Mouse (Mus musculus) adrenal gland, postnatal 10 days (tissue): ENCODE measurements at regions not wholly inside any gene's neighbourhood (a gene's known extent, or its start where the extent isn't known, plus 50 kb on each side); places are given as distances from the start of the nearest gene placed in this dataset.
A peak's percentile ranks its signal among the peaks of the same experiment; 100 is the strongest.
"Not testable (repeated sequence)": the region's sequence is repeated elsewhere in the genome, so short reads cannot be mapped to it uniquely, and the experiment has no call there.

Experiments
- DNase-seq: peaks from one replicate; pipeline ENCODE4 v3.0.0; 2021; ENCODE audit warnings: mixed read lengths

DNA sequence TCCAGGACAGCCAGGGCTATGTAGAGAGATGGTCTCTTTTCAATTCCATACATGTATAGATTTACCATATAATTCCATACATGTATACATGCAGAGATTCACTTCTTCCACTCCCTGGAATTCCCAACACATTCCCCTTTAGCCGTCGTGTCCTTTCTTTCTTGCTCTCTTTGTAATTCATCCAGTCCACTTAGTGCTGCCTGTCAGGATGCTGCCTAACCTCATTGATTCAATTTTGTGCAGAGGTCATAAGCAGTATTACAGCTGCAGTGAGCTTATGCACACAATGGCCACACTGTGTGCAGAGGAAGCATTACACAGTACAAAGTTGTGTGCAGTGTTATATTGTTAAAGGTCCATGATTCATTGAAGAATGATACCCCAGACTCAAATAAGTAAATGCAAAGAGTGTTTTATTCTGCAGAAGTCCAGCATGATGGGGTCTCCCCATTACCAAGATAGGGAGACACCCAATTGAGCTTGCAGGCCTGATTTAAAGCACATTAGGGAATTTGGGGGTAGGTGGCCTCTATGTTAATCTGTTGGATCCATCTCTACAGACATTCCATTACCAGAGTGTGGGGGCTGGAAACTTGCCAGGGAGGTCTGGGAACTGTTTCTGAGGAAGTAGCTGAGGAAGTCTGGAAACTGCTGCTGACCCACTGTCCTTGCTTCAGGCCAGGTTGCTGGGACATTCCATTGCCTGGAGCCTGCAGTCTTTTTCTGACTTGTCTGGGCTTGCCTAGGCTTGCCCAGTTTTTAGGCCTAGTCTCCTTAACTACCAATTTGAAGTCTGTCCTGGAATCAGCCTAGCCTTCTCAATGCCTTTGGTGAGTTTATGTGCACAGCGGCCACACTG lies 72.8 kb downstream of the Fam161a start:
- DNase-seq = peak; percentile 10

DNA sequence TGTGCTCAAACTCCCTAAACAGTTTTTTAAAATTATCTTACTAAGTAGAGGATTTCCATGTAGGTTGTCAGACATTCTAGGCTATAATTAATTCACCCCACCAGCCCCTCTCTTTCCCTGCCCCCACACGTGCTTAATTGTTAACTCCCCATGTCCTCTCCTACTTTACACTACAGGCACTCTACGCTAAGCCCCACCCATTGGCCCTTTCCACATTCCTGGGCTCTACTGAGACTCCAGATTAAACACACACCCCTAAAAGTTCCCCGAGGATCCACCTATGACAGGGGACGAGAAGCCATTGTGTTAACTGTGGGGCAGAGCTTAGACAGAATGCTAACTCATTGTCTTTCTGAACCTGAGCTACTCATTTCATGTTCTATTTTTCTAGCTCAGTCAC lies 74.3 kb downstream of the Fam161a start:
- no peak for DNase-seq

DNA sequence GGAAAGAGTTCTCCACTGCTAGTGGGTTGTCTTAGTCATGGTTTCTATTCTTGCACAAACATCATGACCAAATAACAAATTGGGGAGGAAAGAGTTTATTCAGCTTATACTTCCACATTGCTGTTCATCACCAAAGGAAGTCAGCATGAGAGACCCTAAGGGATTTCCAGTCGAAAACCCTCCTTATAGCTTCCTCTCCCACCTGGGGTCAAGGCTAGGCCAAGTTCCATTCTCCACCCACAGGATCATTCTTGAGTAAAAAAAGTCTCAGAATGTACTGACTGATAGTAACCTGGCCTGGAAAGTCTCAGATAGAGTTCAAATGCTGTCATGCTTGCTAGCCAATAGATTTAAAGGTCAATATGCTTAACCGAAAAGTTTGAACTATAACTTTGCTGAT lies 76.5 kb downstream of the Fam161a start:
- not testable (repeated sequence) for DNase-seq

DNA sequence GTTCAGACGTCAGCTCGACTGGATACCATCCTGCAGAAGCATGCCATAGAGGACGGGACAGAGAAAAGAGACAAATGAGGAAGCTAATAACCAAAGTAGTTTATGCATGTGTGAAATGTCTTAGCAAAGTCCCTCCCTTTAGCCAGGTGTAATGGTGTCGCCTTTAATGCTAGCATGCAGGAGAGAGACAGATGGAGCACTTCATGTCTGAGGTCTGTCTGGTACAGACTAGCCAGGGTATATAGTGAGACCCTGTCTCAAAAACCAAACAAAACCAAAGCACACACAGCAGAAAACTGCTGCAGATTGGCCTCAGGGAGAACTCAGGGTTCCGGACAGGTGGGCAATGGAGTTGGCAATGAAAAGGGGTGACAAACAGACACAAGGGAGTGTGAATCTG lies 88.0 kb downstream of the Fam161a start:
- DNase-seq = no peak

DNA sequence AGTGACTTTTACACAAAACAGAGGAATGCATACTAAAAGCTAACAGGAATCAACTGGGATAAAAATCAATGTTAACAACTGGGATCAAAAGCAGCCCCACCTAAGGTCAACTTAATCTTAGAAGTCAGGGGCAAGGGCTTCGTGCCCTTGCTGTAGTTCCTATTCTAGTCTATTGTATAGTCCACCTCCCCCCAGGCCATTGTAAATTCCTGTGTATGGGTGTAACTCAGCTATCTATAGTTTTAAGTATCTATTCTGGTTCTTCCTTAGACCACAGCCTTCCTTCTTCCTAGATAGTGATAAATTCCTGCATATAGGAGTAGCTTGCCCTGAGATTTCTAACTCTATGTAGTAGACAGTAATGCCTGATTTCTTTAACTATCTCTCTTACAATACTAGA lies 88.4 kb downstream of the Fam161a start:
- DNase-seq = not testable (repeated sequence)

DNA sequence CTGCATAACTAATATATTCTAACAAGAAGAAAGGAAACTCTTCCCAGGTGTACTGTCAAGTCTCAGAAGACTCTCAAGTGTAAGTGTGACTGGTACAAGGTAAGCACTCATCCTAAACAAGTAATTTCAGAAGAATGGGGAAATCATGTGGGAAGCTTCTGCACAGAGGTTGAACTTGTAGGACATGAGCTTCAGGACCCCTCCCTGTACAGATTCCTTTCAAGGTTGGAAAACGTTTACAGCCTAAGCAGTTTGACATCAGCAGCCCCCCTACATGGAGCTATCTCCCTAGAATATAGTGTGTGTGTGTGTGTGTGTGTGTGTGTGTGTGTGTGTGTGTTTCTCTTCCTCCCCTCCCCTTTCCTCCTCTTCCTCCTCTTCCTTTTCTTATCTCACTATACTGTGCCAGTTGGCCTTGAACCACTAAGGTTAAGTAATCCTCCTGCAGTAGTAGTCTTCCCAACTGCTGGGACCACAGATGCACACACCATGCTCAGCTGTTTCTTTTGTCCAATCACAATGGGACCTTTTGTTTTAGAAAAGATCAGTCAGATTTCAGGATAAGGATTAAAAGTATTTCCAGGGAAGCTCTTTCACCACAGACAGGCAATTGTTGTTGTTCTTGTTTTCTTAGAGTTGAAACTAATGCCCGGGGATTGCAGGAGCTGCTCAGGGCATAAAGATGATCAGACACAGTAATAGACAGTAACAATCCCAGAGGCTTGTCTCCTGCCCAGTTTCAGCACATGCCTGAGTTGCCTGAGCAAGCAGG lies 89.3 kb downstream of the Fam161a start:
- DNase-seq = no peak

DNA sequence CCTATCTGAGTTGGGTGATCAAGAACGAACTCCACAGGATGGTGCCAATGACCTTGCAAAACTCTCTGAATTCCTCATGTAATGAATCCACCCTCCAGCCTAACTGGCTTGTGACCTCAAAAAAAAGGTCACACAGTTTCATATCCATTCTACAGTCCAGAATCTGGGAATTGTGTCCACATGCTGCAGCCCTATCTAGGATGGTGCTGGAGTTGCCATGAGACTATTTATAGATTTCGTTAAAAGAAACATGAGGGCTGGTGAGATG lies 89.8 kb downstream of the Fam161a start:
- DNase-seq = no peak

DNA sequence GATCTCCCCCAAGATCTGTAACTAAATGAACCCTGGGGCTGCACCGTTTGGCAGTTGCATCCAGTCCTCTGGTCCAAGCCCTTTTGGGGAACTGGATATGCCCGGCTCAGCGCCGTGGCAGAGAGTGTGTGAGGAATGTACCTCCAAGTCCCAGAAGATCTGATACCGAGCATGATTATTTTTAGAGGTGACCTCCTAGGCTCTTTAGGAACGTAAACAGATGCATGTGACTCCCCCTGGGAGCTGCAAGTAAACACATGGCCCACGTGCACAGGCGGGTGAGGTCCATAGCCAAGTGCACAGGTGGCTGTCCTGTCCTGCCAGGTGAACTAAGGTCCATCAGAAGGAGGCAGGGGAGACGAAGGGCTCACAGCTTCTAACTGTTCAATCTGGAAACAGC lies 107.3 kb downstream of the Fam161a start:
- DNase-seq = no peak

DNA sequence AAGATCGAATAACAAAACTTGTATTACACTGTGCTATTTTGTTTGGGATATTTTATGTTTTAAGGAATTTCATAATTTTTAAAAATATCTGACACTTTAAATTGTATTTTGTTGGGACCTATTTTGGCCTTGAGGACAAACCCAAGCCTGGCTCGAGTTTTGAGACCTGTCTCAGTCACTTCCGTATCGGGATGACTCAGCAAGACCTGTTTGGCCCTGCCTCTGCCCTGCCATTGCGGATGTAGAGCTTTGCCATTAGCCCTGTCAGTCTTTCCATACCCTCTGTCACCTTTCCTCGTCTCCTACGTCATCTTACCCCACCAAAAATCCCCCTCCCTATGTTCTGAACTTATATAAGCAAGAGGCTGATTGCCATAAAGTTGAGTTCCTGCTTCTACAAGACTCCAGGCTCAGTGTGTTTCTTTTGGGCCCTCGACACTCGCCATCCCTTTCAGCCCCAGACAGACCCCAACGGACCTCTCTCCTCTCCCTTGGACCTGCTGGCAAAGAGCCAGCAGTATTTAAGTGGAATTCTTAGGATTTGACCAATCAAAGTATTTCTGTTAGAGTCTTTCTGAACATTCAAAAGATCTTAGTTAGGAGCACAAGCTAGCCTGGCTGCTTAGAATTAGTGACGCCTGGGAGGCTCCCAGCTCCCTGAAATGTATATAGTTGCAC lies 113.3 kb downstream of the Fam161a start:
- no peak for DNase-seq

DNA sequence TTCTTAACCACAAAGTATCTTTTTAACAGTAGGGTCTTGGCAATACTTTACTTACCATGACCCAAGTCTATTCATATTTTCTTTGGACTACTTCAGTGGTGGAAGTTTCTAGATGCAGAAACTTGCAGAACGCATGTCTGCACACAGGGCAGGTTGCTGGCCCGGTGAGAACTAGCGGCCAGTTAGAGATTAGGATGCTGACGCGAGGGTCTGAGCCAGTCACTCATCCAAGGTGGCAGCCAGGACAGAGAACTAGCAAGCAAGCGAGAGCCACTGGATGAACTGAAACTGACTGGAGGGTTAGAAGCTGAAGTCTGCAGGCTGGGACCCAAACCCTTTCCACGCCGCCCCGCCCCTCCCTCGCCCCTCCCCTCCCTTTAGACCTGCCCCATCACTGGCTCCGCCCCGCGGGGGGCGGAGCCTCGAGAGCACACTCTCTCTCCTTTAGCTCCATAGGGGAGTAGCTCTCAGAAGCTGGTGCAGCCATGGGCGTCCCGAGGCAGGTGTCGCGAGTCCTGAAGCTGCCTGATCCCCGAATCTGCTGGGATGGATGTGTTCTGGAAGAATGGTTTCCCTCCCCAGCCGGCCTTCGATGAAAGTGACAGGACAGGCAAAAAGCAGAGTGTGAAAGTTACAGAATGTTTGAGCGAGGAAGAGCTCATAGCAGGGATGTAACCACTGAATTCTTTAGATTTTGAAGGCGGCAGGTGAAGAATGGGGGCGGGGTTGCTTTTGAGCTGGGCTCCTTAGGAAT lies 117.0 kb downstream of the Fam161a start:
- DNase-seq = peak; percentile 70

DNA sequence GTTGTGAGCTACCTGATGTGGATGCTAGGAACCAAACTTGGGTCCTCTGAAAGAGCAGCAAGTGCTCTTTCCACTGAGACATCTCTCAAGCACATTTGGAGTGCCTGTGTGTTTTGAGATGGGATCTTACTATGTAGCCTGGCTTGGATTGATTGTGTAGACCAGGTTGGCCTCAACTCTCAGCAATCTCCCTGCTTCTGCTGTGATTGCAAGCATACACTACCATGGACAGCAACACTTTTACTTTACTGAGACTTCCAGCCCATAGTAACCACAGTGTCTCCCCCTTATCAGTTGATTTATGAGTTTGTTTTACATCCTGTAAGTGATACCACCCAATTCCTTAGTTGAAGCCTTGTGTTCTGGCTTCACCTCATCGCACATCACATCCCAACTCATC lies 123.8 kb downstream of the Fam161a start:
- no peak for DNase-seq

DNA sequence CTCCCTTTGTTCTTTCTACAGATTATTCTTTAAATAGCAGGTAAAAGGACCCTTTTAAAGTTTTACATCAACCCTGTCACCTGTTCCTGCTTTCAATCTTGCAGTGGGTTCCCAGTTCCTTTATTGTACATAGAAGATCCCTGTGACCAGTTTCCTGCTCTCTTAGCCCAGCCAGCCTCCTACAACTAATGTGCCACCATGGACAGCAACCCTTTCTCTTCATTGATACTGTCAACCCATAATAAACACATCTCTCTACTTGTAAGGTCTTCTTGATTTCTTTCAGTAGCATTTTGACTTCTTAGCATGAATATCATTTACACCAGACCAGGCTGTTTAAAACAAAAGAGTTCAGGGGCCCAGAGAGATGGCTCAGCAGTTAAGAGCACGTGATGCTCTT lies 124.2 kb upstream of the Xpo1 start:
- no peak for DNase-seq

DNA sequence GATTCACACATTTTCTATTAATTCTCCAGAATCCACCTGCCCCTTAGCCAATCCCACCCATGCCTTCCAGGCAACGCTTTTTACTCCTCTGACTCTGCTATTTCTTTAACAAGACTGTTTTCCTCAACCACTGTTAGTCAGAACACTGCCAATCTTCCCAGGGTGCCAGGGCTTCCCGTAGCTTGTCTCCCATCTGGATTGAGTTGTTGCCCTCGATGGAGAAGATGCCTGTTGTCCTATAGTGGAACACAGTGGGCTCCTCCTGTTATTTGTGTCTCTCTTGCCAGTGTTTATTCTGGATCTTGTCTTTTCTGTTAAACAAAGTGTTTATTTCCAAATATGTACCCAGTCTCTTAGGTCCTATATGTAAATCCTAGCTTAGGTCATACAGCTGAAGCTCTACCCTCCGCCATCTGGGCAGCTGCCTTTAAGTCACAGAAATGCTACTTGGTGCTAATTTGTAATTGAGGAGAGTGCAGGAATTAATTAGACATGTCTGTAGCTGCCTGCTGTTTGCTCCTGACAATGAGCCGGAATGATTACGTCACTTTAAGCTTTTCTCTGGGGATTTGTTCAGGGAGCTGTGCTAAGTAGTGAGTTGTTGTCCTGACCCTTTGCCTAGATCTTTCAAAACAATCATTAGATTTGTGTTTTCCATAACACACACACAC lies 115.3 kb upstream of the Xpo1 start:
- peak; percentile 30 for DNase-seq

DNA sequence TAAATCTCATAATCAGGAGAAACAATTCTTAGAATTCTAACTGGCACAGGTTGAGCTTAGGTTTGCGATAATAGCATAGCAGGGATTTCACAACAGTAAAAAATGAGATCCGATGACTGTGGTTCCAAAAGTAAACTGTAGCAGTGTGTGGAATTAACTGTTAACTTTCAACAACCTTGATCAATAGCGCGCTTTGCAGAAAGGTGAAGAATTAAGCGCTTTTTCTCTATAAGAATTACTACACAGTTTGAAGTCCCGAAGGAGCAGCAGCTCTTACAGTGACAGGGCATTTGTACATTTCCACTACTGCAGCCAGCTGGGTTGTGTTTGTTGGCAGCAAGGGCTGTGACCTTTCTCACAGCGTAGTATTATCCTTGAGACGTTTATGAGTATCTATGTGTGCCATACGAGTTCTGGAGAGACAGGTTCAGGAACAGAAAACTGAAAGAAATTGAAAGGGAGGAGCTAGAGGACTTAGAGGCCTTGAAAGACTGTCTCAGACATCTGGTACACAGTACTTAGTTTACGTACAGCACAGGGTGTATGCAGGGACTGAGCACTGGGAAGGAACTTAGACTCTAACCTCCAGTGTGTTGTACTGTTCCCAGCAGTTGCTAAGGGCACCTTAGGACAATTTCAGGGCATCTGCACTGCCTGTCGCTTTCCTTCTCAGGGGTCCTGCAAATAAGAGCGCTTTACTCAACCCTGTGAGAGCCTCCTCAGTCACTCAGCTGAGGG lies 114.6 kb upstream of the Xpo1 start:
- DNase-seq = peak; percentile 62

DNA sequence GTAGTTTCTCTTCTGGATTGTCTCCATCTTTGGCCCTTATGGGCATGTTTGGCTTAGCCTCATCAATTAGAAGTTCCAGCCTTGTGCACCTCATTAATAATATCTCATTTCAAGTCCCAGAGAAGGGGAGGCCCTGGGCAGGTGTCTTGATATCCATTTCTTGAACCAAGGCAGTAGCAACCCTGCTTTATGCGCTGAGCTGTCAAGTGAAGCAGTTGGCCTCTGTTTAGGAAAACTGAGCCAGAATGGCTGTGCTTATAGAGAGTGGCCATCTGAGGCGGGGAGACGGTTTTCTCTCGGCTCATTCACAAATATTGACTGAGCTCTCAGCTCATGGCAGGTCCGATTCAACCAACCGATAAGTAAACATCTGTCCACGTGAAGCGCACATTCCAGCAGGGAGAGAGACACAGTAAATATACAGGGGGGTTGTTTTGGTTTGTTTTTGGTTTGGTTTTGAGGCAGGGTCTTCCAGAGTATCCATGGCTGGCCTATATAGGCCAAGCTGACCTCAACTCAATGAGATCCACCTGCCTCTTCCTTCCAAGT lies 107.7 kb upstream of the Xpo1 start:
- DNase-seq = no peak

DNA sequence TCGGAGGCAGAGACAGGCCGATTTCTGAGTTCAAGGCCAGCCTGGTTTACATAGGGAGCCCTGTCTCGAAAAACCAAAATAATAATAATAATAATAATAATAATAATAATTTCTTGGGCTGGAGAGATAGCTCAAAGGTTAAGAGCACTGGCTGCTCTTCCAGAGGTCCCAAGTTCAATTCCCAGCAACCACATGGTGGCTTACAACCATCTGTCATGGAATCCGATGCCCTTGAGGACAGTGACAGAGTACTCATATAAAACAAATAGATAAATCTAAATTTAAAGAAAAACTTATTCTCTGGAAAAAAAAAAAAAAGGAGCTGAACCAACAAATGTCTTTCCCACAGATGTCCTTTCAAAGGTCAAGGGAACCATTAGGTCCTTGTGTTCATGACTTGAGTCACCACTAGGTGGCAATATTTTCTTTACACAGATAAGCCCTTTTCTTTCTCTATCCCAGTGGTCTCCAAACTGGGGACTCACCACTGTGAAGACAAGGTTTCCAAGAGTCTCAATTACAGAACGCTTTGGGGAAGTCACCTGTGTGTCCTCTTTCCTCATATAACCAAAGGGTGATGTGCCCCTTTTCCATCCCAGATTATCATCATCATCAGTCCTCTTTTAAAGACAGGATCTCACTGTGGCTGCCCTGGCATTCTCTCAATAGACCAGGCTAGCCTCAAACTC lies 106.1 kb upstream of the Xpo1 start:
- peak; percentile 16 for DNase-seq

DNA sequence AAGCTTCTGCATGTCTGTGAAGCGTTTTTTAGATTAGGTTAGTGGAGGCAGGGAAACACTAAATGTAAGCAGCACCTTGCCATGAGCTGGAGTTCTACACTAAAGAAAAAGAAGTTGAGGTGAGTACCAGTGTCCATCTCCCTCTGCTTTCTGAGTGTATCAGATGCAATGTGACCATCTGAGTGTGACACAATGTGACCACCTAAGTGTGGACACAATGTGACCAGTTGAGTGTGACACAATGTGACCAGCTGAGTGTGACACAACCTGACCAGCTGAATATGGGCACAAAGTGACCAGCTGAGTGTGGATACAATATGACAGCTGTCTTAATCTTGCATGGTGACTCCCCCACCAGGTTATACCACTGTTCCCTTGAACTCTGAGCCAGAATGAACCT lies 101.0 kb upstream of the Xpo1 start:
- DNase-seq = no peak

DNA sequence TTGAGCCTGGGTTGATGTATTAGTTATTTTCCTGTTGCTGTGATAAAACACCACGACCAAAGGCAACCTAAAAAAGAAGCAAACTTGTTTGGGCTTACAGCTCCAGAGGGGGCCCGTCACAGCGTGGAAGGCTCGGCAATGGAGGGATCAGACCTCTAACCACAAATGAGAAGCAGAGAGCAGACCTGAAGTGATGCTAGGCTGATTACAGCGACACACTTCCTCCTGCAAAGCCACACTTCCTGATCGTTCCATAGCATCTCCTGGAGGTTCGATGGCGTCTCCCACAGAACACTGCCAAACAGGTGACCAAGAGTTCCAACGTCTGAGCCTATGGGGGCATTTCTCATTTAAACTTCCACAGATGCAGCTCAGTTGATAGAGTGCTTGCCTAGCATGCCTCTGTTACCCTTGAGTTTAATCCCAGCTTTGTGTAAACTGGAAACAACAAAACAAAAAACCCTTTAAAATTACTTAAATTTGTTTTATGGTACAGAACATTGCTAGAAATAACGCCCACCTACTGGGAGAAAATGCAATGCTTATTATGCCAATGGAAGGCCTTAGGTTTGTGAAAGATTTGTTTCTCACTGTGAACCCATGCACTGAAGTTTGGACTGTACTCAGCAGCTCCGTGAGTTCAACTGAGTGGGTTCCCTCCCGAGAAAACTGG lies 87.2 kb upstream of the Xpo1 start:
- DNase-seq = no peak

DNA sequence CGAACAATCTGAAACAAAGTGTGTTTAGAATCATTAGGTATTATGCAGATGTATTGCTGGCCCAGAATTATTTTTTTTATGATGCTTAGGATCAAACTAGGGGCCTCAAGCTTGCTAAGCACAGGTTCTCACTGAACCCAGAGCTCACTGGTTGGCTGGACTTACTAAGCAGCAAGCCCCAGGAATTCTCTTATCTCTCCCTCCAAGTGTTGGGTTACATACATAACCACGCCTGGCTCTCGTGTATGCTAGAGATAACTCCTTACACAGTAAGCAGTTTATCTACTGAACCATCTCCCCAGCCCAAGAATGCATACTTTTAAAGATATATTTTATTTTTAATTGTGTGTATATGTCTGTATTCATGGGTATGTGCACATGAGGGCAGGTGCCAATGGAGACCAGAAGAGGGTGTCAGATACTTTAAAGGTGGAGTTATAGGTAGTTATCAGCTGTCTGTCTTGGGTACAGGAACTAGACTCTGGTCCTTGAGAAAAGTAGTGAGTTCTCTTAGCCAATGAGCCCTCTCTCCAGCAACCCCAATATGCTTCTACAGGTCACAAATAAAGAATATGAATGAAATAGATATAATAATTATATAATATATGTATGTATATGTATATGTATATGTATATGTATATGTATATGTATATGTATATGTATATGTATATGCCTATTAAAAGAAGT lies 86.0 kb upstream of the Xpo1 start:
- no peak for DNase-seq
